Mouse (Mus musculus): ENCODE measurements around the gene Hnf1a. TPM values are rescaled to one million over a fixed set of nuclear protein-coding genes. Genes with fewer than 3 reads are reported as not detected.
"Not testable (repeated sequence)": the region's sequence is repeated elsewhere in the genome, so short reads cannot be mapped to it uniquely, and the experiment has no call there.

Hnf1a gene
- total and polyA plus RNA-seq, 2 experiments from 2014 or later: not detected

GRCm38 (mm10) chr5:114931626-114932025 lies 39.3 kb downstream of the Hnf1a start:
- H3K27me3 ChIP-seq (ENCODE audit: insufficient read depth, low read length): no peaks in the 10 kb centered on the region

DNA sequence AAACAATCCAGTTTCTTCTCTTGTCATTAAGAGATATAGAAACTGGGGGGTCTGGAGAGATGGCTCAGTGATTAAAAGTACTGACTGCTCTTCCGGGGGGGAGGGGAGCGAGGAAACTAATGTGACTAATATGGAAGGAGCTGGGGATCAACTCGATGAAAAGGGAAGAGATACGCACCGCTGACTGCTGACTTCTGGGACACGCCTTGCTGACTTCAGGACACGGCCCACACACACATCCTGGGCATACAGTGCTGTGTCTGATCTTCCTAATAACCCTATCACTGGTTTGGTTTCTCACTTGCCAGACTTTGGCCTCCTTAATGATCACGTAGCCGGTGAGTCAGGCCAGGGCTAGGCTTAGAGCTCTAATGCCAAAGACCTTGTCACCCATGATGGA lies 44.1 kb downstream of the Hnf1a start:
- no peak overlapping the region for H3K9ac ChIP-seq
- TF ChIP-seq CTCF (IDR thresholded peaks at IDR 0.05; ENCODE audit: low read depth): no peak
- H3K27me3 ChIP-seq (ENCODE audit: insufficient read depth, low read length): no peaks in the 10 kb centered on the region
- WGBS: 83% methylated on average over 9 of the region's 9 CpGs
- no peak overlapping the region for H3K4me2 ChIP-seq (ENCODE audit: low read depth)
- H3K4me3 ChIP-seq (ENCODE audit: low read depth, low read length): no peak overlapping the region
- H3K27ac ChIP-seq (ENCODE audit: low read depth, low read length): no peak overlapping the region
- H3K36me3 ChIP-seq (ENCODE audit: insufficient read depth): no peaks in the 10 kb centered on the region
- H3K9me3 ChIP-seq (ENCODE audit: low read length): no peaks in the 10 kb centered on the region
- DNase-seq (no peak), ATAC-seq (no peak)
- no peaks in the 10 kb centered on the region for H3K4me1 ChIP-seq (ENCODE audit: insufficient read depth)

More at GRCm38 (mm10) chr5:114931626-114932025, 39.3 kb downstream of the Hnf1a start:
- Histone ChIP-seq H3K9me3 (ENCODE audit: low read length) (no peaks in the 10 kb centered on the region), H3K4me2 (ENCODE audit: low read depth) (no peak overlapping the region), H3K27ac (ENCODE audit: low read depth, low read length) (no peak overlapping the region), H3K9ac (no peak overlapping the region), H3K4me3 (ENCODE audit: low read depth, low read length) (no peak overlapping the region), H3K4me1 (ENCODE audit: insufficient read depth) (no peaks in the 10 kb centered on the region), H3K36me3 (ENCODE audit: insufficient read depth) (no peaks in the 10 kb centered on the region)
- ATAC-seq (no peak), DNase-seq (no peak)
- TF ChIP-seq CTCF (IDR thresholded peaks at IDR 0.05; ENCODE audit: low read depth): no peak
- 63% methylated on average over 5 of the region's 5 CpGs for WGBS

GRCm38 (mm10) chr5:114926153-114926684 lies 44.7 kb downstream of the Hnf1a start:
- WGBS: 61% methylated on average over 1 of the region's 1 CpGs
- Histone ChIP-seq H3K27ac (ENCODE audit: low read depth, low read length) (no peak overlapping the region), H3K36me3 (ENCODE audit: insufficient read depth) (no peaks in the 10 kb centered on the region), H3K4me3 (ENCODE audit: low read depth, low read length) (no peak overlapping the region), H3K9ac (no peak overlapping the region), H3K4me1 (ENCODE audit: insufficient read depth) (no peaks in the 10 kb centered on the region), H3K9me3 (ENCODE audit: low read length) (no peaks in the 10 kb centered on the region), H3K4me2 (ENCODE audit: low read depth) (no peak overlapping the region), H3K27me3 (ENCODE audit: insufficient read depth, low read length) (no peaks in the 10 kb centered on the region)
- DNase-seq (no peak), ATAC-seq (no peak)
- no peak for TF ChIP-seq CTCF (IDR thresholded peaks at IDR 0.05; ENCODE audit: low read depth)

GRCm38 (mm10) chr5:114922998-114923473 lies 47.9 kb downstream of the Hnf1a start, which contains the start of gene Oasl1:
Gene Oasl1, plus strand, starts transcription at chr5:114923240.
- no peaks in the 10 kb centered on the region for H3K27me3 ChIP-seq (ENCODE audit: insufficient read depth, low read length)
- no peak within 1 kb of the TSS for H3K27ac ChIP-seq (ENCODE audit: low read depth, low read length)
- ATAC-seq: no peak
- TF ChIP-seq CTCF (IDR thresholded peaks at IDR 0.05; ENCODE audit: low read depth): no peak
- no peak within 1 kb of the TSS for H3K9ac ChIP-seq
- no peak within 1 kb of the TSS for H3K4me3 ChIP-seq (ENCODE audit: low read depth, low read length)
- peak; percentile 29 for DNase-seq
- no peaks in the 10 kb centered on the region for H3K36me3 ChIP-seq (ENCODE audit: insufficient read depth)
- H3K4me1 ChIP-seq (ENCODE audit: insufficient read depth): no peaks in the 10 kb centered on the region
- WGBS: 34% methylated on average over 15 of the region's 15 CpGs
- no peaks in the 10 kb centered on the region for H3K9me3 ChIP-seq (ENCODE audit: low read length)
- peak within 1 kb of the TSS; percentile 33 for H3K4me2 ChIP-seq (ENCODE audit: low read depth)

DNA sequence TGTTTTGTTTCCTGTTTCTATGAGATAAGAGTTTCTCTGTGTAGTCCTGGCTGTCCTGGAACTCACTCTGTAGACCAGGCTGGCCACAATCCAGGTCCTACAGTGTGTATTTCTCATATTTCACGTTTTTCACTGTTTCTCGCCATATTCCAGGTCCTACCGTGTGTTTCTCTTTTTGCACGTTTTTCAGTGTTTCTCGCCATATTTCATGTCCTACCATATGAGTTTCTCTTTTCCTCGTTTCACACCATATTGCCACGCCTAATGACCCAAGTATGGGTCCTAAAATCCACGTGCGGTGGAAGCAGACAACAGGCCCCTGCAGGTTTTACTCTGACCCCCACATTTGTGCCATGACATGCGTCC lies 48.5 kb downstream of the Hnf1a start:
- H3K4me2 ChIP-seq (ENCODE audit: low read depth): no peak overlapping the region
- H3K4me1 ChIP-seq (ENCODE audit: insufficient read depth): no peaks in the 10 kb centered on the region
- no peak overlapping the region for H3K4me3 ChIP-seq (ENCODE audit: low read depth, low read length)
- no peak for ATAC-seq
- no peaks in the 10 kb centered on the region for H3K36me3 ChIP-seq (ENCODE audit: insufficient read depth)
- no peaks in the 10 kb centered on the region for H3K9me3 ChIP-seq (ENCODE audit: low read length)
- WGBS: 66% methylated on average over 10 of the region's 10 CpGs
- H3K27me3 ChIP-seq (ENCODE audit: insufficient read depth, low read length): no peaks in the 10 kb centered on the region
- H3K9ac ChIP-seq: no peak overlapping the region
- DNase-seq: no peak
- H3K27ac ChIP-seq (ENCODE audit: low read depth, low read length): no peak overlapping the region
- no peak for TF ChIP-seq CTCF (IDR thresholded peaks at IDR 0.05; ENCODE audit: low read depth)

GRCm38 (mm10) chr5:114921551-114922365 lies 49.1 kb downstream of the Hnf1a start:
- no peaks in the 10 kb centered on the region for H3K4me1 ChIP-seq (ENCODE audit: insufficient read depth)
- WGBS: 72% methylated on average over 19 of the region's 19 CpGs
- no peak overlapping the region for H3K4me2 ChIP-seq (ENCODE audit: low read depth)
- no peak for ATAC-seq
- H3K4me3 ChIP-seq (ENCODE audit: low read depth, low read length): no peak overlapping the region
- TF ChIP-seq CTCF (IDR thresholded peaks at IDR 0.05; ENCODE audit: low read depth): no peak
- DNase-seq: no peak
- no peak overlapping the region for H3K9ac ChIP-seq
- no peaks in the 10 kb centered on the region for H3K9me3 ChIP-seq (ENCODE audit: low read length)
- no peak overlapping the region for H3K27ac ChIP-seq (ENCODE audit: low read depth, low read length)
- no peaks in the 10 kb centered on the region for H3K27me3 ChIP-seq (ENCODE audit: insufficient read depth, low read length)
- H3K36me3 ChIP-seq (ENCODE audit: insufficient read depth): no peaks in the 10 kb centered on the region

DNA sequence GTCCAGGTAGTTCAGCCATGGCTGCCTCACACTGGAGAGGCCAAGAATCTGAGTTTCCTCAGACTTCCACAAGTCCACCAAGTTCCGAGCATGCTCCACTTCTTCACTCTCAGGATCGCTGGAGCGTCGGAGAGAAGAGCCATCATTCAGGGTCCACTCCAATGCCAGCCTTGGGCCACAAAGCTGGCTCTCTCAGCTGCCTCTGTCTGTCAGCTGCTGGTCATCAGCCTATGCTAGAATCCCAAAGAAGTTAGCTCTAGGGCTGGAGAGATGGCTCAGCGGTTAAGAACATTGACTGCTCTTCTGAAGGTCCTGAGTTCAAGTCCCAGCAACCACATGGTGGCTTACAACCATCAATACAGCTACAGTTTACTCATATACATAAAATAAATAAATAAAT lies 53.5 kb downstream of the Hnf1a start:
- not testable (repeated sequence) for H3K4me2 ChIP-seq (ENCODE audit: low read depth); DNase-seq; H3K36me3 ChIP-seq (ENCODE audit: insufficient read depth); H3K4me1 ChIP-seq (ENCODE audit: insufficient read depth); H3K27ac ChIP-seq (ENCODE audit: low read depth, low read length); H3K9me3 ChIP-seq (ENCODE audit: low read length); ATAC-seq; H3K9ac ChIP-seq; H3K4me3 ChIP-seq (ENCODE audit: low read depth, low read length); H3K27me3 ChIP-seq (ENCODE audit: insufficient read depth, low read length)
- WGBS: 95% methylated on average over 5 of the region's 5 CpGs
